Mouse (Mus musculus): ENCODE measurements around the gene Pdlim4.

DNA sequence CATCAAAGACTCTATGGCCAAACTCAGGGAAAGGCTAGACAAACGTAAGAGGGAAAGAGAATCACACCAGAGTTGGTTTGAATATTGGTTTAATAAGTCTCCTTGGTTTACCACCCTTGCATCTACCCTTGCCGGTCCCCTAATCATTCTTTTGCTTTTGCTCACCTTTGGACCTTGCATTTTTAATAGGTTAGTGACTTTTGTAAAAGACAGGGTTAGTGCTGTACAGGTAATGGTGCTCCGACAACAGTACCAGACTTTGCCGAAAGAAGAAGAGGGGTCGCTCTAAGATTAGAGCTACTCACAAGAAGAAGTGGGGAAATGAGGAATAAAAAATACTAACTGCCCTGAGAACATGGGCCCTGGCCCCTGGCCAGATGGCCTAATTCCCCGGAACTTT is 28.1 kb downstream of the Pdlim4 start:
- TF ChIP-seq CTCF (IDR thresholded peaks at IDR 0.05; ENCODE audit: borderline replicate concordance, extremely low read depth, insufficient read depth, insufficient read length) (no peak), POLR2A (IDR thresholded peaks at IDR 0.05; ENCODE audit: borderline replicate concordance, extremely low read depth, insufficient read depth, insufficient read length, poor library complexity, severe bottlenecking) (no peak)

All from brain, embryonic 14.5 days (tissue).